Comparison of ENCODE assay signal across 8 mouse cellular contexts in the genomic region with DNA sequence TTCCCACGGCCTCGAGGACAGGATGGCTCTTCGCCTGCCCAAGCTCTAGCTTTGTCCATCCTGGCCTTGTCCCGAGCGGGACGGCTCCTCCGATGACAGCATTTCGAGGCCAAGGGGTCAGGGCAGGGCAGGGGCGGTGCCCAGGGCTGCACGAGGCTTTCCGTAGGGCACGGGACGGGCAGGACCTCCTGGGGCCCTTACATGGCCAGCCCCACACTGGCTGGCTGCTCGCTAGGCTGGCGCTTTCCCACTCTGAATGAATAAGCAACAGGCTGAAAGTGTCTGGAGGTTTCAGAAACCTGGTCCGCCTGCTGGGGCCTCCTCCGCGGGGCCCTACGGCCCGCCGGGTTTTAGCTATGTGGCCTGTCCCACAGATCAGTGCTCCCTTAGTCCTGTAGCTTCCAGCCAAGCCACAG. TPM values are rescaled to one million over a fixed set of nuclear protein-coding genes. Genes with fewer than 3 reads are reported as not detected.
DNase-seq lines count a peak whose midpoint lies in the region; ATAC-seq and TF ChIP-seq lines count a peak whose summit lies in the region.

Loxl1 (minus strand) TSS at position 243 of the 416 bp plus-strand sequence.

- H3K9me3 ChIP-seq in forebrain, embryonic 10.5 days = no peaks in the 10 kb centered on the region
- no peaks in the 10 kb centered on the region for H3K9me3 ChIP-seq in heart, postnatal 0 days (replicated peaks; ENCODE audit: control insufficient read depth, low read length)

- no peaks in the 10 kb centered on the region for H3K36me3 ChIP-seq in forebrain, embryonic 10.5 days (replicated peaks)
- no peaks in the 10 kb centered on the region for H3K36me3 ChIP-seq in heart, postnatal 0 days (replicated peaks; ENCODE audit: control insufficient read depth, insufficient read depth, low read length)

- H3K4me3 ChIP-seq in forebrain, embryonic 10.5 days = peak within 1 kb of the TSS; percentile 53
- H3K4me3 ChIP-seq in heart, postnatal 0 days (ENCODE audit: low read depth, low read length) = peak within 1 kb of the TSS; percentile 50

- H3K4me1 ChIP-seq in forebrain, embryonic 10.5 days = peaks cover 61% of the 10 kb centered on the region
- H3K4me1 ChIP-seq in heart, postnatal 0 days (ENCODE audit: control insufficient read depth, insufficient read depth) = peaks cover 28% of the 10 kb centered on the region

- ATAC-seq in heart, postnatal 0 days (ENCODE audit: insufficient read depth, low read depth) = peak; percentile 28

- peaks cover 70% of the 10 kb centered on the region for H3K27me3 ChIP-seq in forebrain, embryonic 10.5 days (ENCODE audit: poor library complexity, severe bottlenecking)
- H3K27me3 ChIP-seq in heart, postnatal 0 days (ENCODE audit: control insufficient read depth, insufficient read depth, low read length) = peaks cover 19% of the 10 kb centered on the region

- WGBS in forebrain, embryonic 10.5 days = under 1% methylated on average over 21 of the region's 21 CpGs
- WGBS in heart, postnatal 0 days = 4% methylated on average over 19 of the region's 21 CpGs

- H3K27ac ChIP-seq in forebrain, embryonic 10.5 days = peak within 1 kb of the TSS; percentile 84
- peak within 1 kb of the TSS; percentile 77 for H3K27ac ChIP-seq in heart, postnatal 0 days (ENCODE audit: low read depth)

- peak within 1 kb of the TSS; percentile 65 for H3K4me2 ChIP-seq in heart, postnatal 0 days (ENCODE audit: low read depth, low read length)

- peak; percentile 48 to 60 for DNase-seq in urinary bladder, adult 18-20 months (ENCODE audit: low spot score in 2 of 2)
- DNase-seq in urinary bladder, postnatal 10 days (ENCODE audit: low spot score) = no peak
- peak; percentile 74 for DNase-seq in forebrain, embryonic 10.5 days (ENCODE audit: extremely low spot score, low spot score)
- peak; percentile 63 for DNase-seq in heart, postnatal 0 days (ENCODE audit: low spot score)
- peak; percentile 78 for DNase-seq in kidney, postnatal 14 days
- DNase-seq in lung, postnatal 4 days = peak; percentile 69 to 83
- peak; percentile 31 for DNase-seq in testis, postnatal 14 days (ENCODE audit: low spot score)
- no peak for DNase-seq in B cell, adult 2 months

- no peak for TF ChIP-seq EP300 in heart, postnatal 0 days (IDR thresholded peaks at IDR 0.05; ENCODE audit: low read depth)

- peak within 1 kb of the TSS; percentile 61 for H3K9ac ChIP-seq in heart, postnatal 0 days (replicated peaks; ENCODE audit: low read depth, low read length)

- no peak for TF ChIP-seq CTCF in heart, postnatal 0 days (IDR thresholded peaks at IDR 0.05; ENCODE audit: low read depth)

RNA-seq across cellular contexts. Expression of gene Loxl1, which starts in this region (rescaled TPM):
- 7.1 and 7.2 TPM in 2 replicates for polyA plus RNA-seq in forebrain, embryonic 10.5 days (2016; fragmentation: Nextera tagmentation; extraction: Ambion mirVana)
- total RNA-seq in heart, postnatal 0 days (2014; rRNA removed; ENCODE audit: low replicate concordance) = 44.1 and 61.7 TPM in 2 replicates
- 39.2 and 40.7 TPM in 2 replicates for polyA plus RNA-seq in heart, postnatal 0 days (2015; fragmentation: Nextera tagmentation; extraction: Ambion mirVana)

Comparison
In these comparisons a context has a peak if more than half of its experiments do, and no peak if none do; other contexts are left out.
1. DNase-seq: peak in urinary bladder, adult 18-20 months (2 of 2), forebrain, embryonic 10.5 days (single experiment), heart, postnatal 0 days (single experiment), kidney, postnatal 14 days (single experiment), lung, postnatal 4 days (2 of 2) and testis, postnatal 14 days (single experiment); none in urinary bladder, postnatal 10 days (single experiment) and B cell, adult 2 months (0 of 2).